Mouse (Mus musculus): Measurements from ENCODE around the gene Ptprg. TPM values are rescaled to one million over a fixed set of nuclear protein-coding genes. Genes with fewer than 3 reads are reported as not detected.
"Not testable (repeated sequence)": the region's sequence is repeated elsewhere in the genome, so short reads cannot be mapped to it uniquely, and the experiment has no call there.

The Ptprg gene
- total RNA-seq, 2 experiments from 2014 or later = 44.9 to 51.5 TPM

DNA sequence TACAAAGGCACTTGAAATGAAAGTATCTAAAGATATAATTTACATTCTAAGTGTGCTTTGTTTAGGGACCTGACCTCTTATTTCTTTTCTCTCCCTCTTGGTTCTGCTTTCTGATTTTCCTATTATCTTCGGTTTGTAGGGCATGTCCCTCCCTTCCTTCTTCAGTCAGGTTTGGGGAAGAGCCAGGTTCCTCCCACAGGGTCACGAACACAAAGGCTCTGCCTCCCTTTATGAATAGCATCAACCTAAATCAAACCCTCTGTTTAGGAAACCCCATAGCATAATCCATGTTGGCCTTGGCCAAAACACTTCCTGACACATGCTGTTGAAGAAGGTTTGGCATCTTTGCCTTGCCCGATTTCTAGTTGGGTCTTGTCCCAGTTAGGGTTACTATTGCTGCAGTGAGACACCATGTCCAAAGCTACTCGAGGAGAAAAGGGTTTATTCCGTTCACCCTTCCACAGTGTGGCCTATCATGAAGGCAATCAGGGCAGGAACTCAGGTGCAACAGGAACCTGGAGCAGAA, 388.7 kb downstream of the Ptprg start:
- DNase-seq (ENCODE audit: low spot score in 2 of 2) = no peak

DNA sequence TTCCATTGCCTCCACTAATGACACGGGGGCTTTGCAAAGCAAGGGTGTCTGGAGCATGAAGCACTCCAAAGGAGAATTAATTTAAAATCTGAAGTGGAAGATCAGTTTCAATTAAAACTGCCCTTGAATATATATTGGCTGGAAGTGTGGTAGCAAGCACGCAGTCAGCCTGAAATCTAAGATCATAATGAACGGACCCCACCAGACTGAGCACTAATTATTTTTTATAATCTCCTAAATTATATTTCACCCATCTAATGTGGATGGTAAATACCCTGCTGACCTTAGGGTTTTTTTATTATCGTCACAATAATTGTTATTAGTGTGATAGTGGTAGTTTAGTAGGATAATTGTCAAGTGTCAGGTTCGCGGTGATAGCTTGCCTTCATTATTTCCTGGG, 397.0 kb downstream of the Ptprg start:
- DNase-seq (ENCODE audit: low spot score in 2 of 2) = no peak

GRCm38 (mm10) chr14:11955020-11955882, 401.9 kb downstream of the Ptprg start:
- DNase-seq (ENCODE audit: low spot score in 2 of 2) = no peak

DNA sequence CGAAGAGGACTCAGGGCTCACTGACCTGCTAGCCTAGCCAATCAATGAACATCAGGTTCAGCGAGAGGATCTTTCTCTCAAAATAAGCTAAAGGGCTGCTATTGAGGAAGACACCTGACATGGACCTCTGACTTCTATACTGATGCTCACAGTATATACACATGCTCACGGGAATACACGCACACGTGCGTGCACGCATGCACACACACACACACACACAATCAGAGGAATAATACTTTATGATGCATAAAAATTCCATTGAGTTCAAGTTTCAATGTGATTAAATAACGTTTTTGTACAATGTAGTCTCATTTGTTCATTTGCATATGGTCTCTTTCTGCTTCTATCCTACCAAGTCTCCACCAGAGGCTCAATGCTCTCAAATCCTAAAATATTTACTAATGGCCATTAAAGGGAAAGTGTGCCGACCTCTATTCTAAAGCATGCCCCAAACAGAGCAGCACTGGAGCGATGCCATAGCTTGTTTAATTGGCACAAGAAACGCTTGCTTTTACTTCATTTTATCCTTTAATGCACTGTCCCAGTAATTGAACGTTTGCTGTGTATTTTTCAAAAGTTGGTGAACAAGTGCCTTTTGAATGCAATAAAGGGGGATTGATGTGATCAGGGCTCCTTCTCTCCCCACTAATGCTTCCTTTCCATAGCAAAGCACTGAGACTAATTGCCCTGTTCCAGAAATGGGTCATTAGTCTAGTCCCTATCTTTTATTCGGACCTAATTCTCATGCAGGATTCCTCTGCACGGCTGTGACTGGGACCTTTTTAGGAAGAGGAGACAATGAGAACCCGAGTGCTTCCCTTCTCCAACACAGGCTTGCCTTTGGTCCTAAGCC, 407.2 kb downstream of the Ptprg start:
- DNase-seq (ENCODE audit: low spot score in 2 of 2) = no peak

DNA sequence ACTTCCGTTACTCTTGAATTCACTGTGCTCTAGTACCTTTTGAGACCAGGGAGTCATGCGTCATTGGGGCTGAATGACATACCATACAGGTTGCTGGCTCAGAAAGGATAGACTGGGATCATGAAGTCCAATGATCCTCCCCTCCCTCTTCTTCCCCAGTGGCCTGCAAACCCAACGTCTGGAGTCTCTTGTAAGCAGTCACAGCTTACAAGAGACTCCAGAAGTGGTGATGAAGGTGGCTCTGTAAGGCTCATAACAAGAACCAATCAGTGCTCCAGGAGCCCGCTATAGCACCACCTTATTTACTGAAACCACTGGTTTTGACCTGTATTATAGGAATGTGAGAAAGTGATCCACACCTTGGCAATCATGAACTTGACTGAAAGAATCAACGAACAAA, 408.8 kb downstream of the Ptprg start:
- no peak for DNase-seq (ENCODE audit: low spot score in 2 of 2)

GRCm38 (mm10) chr14:11962561-11962960, 409.2 kb downstream of the Ptprg start:
- no peak for DNase-seq (ENCODE audit: low spot score in 2 of 2)

DNA sequence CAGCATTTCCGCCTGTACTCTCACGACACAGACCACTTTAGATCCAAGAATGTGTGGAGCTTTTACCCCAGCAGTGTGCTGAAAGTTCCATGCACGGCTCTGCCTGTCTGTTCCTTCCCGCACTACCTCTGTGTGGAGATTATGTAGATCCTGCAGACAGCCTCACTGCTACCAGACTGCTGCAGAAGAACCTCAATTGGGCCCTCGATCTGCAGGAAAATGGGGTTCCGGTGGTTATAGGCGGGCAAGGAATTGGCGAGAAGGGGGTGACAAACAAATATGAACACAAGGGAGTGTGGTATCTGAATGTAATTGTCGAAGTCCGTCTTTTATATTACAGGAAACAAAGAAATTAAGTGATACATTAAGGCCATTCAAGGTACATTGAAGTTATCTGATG, 410.5 kb downstream of the Ptprg start:
- no peak for DNase-seq (ENCODE audit: low spot score in 2 of 2)

- DNase-seq (ENCODE audit: low spot score in 2 of 2) = not testable (repeated sequence)
Measured at GRCm38 (mm10) chr14:11964326-11964725, 411.0 kb downstream of the Ptprg start.

DNA sequence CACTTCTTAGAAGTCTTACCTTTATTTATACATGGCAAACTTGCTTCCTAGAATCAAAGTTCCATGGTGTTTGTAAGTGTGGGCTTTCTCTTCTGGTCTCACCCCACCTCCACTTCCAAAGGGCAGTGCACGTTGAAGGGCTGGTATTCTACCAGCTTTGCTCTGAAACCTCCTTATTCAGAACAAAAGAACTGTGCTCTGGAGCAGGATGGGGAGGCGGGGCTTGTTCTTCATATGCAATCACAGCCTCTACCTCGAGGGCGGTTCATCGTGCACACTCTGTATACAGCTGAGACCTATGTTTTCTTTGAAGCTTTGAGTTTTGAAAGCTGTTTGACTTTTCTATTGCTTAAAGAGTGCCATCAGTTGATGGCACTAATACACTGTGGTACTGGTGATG, 412.5 kb downstream of the Ptprg start:
- no peak for DNase-seq (ENCODE audit: low spot score in 2 of 2)

DNA sequence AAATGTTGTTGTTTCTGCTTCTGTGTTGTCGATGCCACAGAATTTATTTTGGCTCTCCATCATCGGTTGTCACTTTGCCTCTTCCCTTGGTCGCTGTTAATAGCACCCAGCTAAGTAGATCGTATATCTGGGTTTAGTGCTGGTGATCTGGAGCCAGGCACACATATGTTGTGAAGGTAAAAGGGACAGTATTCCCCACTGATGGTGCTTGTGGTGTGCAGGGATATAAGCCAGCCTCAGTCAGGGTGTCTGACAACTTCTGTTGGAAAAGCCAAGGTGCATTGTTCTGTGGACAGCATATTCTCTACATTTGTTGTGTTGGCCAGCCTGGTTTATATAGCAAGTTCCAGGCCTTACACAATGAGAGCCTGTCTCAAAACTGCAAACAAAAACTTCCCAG, 428.4 kb downstream of the Ptprg start:
- DNase-seq (ENCODE audit: low spot score in 2 of 2) = no peak

GRCm38 (mm10) chr14:11983031-11983430, 429.7 kb downstream of the Ptprg start:
- no peak for DNase-seq (ENCODE audit: low spot score in 2 of 2)

GRCm38 (mm10) chr14:11984086-11984485, 430.8 kb downstream of the Ptprg start:
- no peak for DNase-seq (ENCODE audit: low spot score in 2 of 2)

DNA sequence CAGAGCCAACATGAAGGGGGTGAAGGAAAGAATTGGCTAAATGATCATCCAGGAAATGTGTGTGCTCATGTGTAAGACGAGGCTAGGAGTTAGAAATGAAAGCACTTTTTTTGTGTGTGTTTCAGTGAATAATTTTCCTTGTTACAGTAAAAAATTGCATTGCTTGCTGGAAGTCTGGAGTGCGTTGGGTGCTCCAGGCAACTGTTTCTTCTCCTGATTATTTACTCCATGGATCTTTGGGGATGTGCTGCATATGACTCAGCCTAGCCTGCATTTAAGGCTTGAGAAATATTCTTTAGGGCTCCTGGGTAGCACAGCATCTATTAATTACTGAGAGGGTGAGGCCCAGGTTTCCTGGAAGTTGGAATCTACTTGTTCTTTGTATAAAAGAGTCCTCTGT, 435.6 kb downstream of the Ptprg start:
- DNase-seq (ENCODE audit: low spot score in 2 of 2) = no peak

DNA sequence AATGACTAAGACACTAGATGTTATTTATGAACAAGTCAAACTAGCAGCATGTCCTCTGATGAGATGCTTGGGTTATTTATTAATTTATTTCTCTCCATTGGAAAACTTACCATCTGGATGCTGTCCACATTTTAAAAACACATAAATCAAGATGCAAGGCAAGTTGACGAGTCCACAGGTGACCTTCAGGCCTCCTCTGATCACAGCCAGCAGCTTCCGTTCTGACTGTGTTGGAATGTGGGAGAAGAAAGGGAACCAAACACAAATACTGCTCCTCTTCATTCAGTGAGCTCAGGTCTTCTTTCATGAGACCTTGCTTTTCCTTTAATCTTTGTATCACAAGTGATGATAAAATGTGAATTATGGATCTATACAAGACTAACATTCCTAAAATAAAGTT, 437.8 kb downstream of the Ptprg start:
- DNase-seq (ENCODE audit: low spot score in 2 of 2) = no peak

DNA sequence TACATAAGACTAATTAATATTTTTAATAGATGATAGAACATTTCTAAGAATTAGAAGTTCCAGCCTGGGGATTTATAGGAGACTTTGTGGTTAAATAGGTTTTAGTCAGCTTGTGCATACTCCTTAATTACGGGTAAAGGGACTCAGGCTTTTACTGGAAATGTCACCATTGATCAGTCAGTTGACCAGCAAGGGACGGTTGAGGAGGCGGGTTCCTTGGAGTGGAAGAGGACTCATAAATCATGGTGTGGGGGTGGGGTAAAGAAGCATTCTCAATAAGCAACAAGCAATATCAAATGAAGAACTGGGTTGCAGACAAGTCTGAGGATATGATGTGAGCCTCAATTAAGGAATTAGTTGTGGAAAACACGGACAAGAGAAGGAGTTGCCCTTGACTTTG, 438.8 kb downstream of the Ptprg start:
- no peak for DNase-seq (ENCODE audit: low spot score in 2 of 2)

- no peak for DNase-seq (ENCODE audit: low spot score in 2 of 2)
Measured at GRCm38 (mm10) chr14:11992534-11992933, 439.2 kb downstream of the Ptprg start.

DNA sequence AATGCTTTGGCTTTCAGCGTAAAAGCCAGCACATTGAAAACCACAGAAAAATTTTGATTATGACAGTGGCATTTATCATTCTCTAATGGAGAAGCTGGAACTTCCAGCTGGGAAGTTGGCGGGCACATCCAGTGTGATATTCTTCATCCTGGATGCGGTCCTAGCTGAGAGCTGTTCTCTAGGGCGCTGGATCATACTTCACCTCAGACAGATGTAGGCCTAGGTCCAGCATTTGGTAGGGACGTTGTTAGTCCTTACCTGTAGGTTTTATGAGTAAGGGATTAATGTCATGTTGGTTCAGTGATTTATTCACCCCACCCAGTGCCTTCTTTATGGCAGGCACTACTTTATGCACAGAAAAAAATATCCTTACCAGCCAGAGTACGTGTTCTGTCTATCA, 444.2 kb downstream of the Ptprg start:
- no peak for DNase-seq (ENCODE audit: low spot score in 2 of 2)

DNA sequence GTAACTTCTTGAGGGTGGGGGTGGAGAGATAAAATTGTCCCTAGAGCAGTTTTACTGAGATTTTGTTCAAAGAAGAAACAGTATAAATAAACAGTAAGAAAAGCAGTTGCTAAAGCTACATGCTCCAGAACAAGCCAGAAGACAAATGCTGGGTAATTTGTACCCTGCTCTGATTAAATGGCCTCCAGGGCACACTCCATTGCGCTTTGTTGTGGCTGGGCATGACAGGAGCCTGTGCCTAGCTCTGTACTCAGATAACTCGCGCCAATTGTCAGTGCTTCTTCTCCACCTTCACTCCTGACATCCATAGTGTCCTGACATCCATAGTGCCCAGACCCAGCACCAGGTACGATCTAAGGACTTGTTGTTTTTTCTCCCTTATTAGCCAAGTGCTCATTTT, 445.1 kb downstream of the Ptprg start:
- no peak for DNase-seq (ENCODE audit: low spot score in 2 of 2)

DNA sequence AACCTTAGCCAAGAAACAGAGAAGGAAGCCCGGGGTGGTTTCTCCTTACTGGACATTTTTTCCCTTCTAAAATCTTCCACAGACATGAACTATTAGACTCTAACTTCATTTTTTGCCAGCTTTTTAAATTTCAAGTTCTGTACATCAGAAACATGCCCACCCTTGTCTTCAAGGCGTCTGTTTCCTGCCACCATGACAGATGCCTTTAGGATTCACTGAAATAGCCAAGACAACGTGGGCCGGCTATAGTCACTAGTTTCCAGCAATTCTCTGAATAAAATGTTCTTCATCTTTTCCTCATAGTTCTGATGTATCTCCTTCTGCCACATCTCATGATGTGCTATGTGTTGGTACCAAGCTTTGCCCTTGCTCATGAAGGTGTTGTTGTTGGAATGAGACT, 450.7 kb downstream of the Ptprg start:
- no peak for DNase-seq (ENCODE audit: low spot score in 2 of 2)

DNA sequence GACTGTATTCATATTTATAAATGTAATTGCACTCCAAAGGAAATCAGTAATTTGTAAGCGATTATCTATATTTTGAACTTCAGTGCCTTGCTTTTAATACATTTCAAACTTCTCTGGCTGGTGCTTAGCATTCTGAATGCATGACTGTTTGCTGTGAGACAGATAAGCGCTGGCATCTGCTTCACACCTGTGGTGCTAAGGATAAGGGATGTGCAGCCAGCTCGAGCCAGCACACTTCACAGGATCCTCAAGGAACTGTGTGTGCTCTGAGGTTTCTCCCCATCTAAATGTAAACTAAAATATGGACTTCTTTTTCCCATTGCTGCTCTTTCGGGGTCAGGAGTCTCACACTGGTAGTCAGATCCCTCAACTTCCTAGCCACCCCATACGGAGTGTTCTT, 458.4 kb downstream of the Ptprg start:
- no peak for DNase-seq (ENCODE audit: low spot score in 2 of 2)

DNA sequence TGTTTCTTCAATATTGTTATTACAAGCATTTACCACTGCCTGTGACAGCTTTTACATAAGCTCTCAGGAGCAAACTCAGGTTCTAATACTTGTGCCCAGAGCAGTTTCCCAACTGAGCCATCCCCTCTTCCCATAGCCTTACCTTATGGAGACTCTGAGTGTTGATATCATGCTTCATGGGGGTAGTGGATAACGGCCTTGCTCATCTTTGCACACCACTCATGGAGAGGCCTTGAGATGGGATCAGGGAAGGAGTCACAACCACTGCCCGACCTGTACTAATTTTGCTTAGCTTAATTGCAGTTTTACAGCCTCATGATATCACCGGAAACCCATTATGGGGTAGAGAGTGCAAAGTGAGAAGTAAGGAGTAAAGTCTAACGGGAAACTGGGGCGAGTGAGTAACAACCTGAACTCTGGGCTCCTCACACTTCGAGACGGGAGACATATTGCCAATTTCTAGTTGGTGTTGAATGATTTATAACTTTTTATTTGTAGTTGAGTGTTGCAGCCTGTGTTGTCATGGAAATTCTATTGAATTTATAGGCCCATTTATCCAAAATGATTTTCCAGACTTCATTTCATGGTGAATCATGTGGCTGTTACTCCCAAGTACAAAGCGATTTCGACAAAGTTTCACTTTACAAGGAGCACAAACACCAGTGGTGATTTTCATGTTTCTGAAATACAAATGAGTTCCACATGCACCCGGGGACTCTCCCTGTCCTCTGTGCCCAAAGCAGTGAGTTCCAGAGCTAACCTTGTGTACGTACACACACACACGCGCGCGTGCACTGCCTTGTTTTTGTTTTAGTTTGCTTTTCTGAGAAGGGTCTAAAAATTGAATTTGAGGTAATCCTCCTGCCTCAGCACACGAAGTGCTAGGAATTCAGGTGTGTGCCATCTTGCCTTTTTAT, 472.7 kb downstream of the Ptprg start:
- no peak for DNase-seq (ENCODE audit: low spot score in 2 of 2)
